Mouse (Mus musculus): ENCODE data around the gene Crtc2.

Gene Crtc2

GRCm38 (mm10) chr3:90309589-90309988 is 55.6 kb downstream of the Crtc2 start:
- DNase-seq (ENCODE audit: low read depth, low spot score): no peak

- DNase-seq (ENCODE audit: low read depth, low spot score): no peak
These were observed 59.4 kb downstream of the Crtc2 start for GRCm38 (mm10) chr3:90313367-90313766.

Data from retina, adult 2 months (tissue).